Mouse (Mus musculus) megakaryocyte, embryonic 14.5 days (primary cell): ENCODE data around the gene Speg. TPM values are rescaled to one million over a fixed set of nuclear protein-coding genes. Genes with fewer than 3 reads are reported as not detected.

ENCODE experiments used
- H3K27me3 ChIP-seq: replicated peaks from 2 replicates; pipeline ENCODE3; 2012; ENCODE audit warnings: inconsistent platforms
- H3K36me3 ChIP-seq: replicated peaks from 2 replicates; pipeline ENCODE3; 2012; ENCODE audit warnings: low read length, inconsistent platforms, mixed read lengths
- H3K4me1 ChIP-seq: 2 replicates; pipeline ENCODE4 v1.6.1; 2012; ENCODE audit warnings: inconsistent platforms
- H3K4me3 ChIP-seq: replicated peaks from 2 replicates; pipeline ENCODE3; 2012; ENCODE audit warnings: moderate library complexity, mild to moderate bottlenecking, inconsistent platforms
- H3K9me3 ChIP-seq: 2 replicates; pipeline ENCODE4 v1.6.1; 2012; ENCODE audit warnings: inconsistent platforms
- FLI1 ChIP-seq: IDR thresholded peaks from 2 replicates; pipeline ENCODE4 v1.6.1; 2012; ENCODE audit warnings: low read length, inconsistent platforms, mixed read lengths
- GATA1 ChIP-seq: IDR thresholded peaks from 3 replicates; pipeline ENCODE4 v1.6.1; 2012; ENCODE audit warnings: mixed read lengths, low read length, inconsistent platforms, borderline replicate concordance
- polyA plus RNA-seq: library from polyadenylated mRNA; stranded (reverse); fragments of >175 nt; gene quantifications from 2 replicates; pipeline ENCODE4 v1.2.3, GENCODE M21; 2012; ENCODE audit warnings: low replicate concordance; ENCODE audit not compliant: insufficient read depth

Speg gene
- polyA plus RNA-seq, 1 experiment, result 48.7 TPM

- Histone ChIP-seq H3K36me3 (no peaks in the 10 kb centered on the region), H3K4me3 (no peak overlapping the region), H3K9me3 (no peaks in the 10 kb centered on the region), H3K4me1 (peaks cover 18% of the 10 kb centered on the region), H3K27me3 (peaks cover 82% of the 10 kb centered on the region)
- TF ChIP-seq FLI1 (no peak), GATA1 (no peak)
These were observed 11.2 kb upstream of the Speg start for GRCm38 (mm10) chr1:75363868-75364267.

- Histone ChIP-seq H3K4me3 (no peak overlapping the region), H3K27me3 (peaks cover 80% of the 10 kb centered on the region)
- TF ChIP-seq GATA1 (no peak), FLI1 (no peak)
These were observed 9.5 kb upstream of the Speg start for GRCm38 (mm10) chr1:75365510-75366137.

GRCm38 (mm10) chr1:75369360-75369983 lies 5.6 kb upstream of the Speg start:
- no peak overlapping the region for H3K4me3 ChIP-seq
- H3K4me1 ChIP-seq, result no peaks in the 10 kb centered on the region
- no peaks in the 10 kb centered on the region for H3K9me3 ChIP-seq
- no peaks in the 10 kb centered on the region for H3K36me3 ChIP-seq
- TF ChIP-seq FLI1, result no peak
- TF ChIP-seq GATA1, result no peak
- peaks cover 77% of the 10 kb centered on the region for H3K27me3 ChIP-seq

More at GRCm38 (mm10) chr1:75365510-75366137, 9.5 kb upstream of the Speg start:
- Histone ChIP-seq H3K9me3 (no peaks in the 10 kb centered on the region), H3K36me3 (no peaks in the 10 kb centered on the region), H3K4me1 (peaks cover 12% of the 10 kb centered on the region)

- no peak for TF ChIP-seq GATA1
- no peak for TF ChIP-seq FLI1
- H3K4me3 ChIP-seq, result no peak overlapping the region
- H3K36me3 ChIP-seq, result no peaks in the 10 kb centered on the region
- H3K27me3 ChIP-seq, result peaks cover 77% of the 10 kb centered on the region
- H3K4me1 ChIP-seq, result no peaks in the 10 kb centered on the region
- H3K9me3 ChIP-seq, result no peaks in the 10 kb centered on the region
These were observed 5.0 kb upstream of the Speg start for GRCm38 (mm10) chr1:75369984-75370660.

- Histone ChIP-seq H3K4me3 (no peak overlapping the region), H3K4me1 (no peaks in the 10 kb centered on the region), H3K27me3 (peaks cover 80% of the 10 kb centered on the region), H3K9me3 (no peaks in the 10 kb centered on the region), H3K36me3 (no peaks in the 10 kb centered on the region)
- TF ChIP-seq GATA1 (no peak), FLI1 (no peak)
These were observed 3.6 kb upstream of the Speg start for GRCm38 (mm10) chr1:75371317-75372095.

- H3K36me3 ChIP-seq, result no peaks in the 10 kb centered on the region
- no peak for TF ChIP-seq FLI1
- TF ChIP-seq GATA1, result no peak
- no peaks in the 10 kb centered on the region for H3K4me1 ChIP-seq
- H3K9me3 ChIP-seq, result no peaks in the 10 kb centered on the region
- H3K4me3 ChIP-seq, result no peak overlapping the region
- H3K27me3 ChIP-seq, result peaks cover 78% of the 10 kb centered on the region
These were observed 2.6 kb upstream of the Speg start for GRCm38 (mm10) chr1:75372450-75372849.

GRCm38 (mm10) chr1:75373276-75373675 lies 1.8 kb upstream of the Speg start:
- Histone ChIP-seq H3K36me3 (no peaks in the 10 kb centered on the region), H3K4me3 (no peak overlapping the region), H3K4me1 (no peaks in the 10 kb centered on the region), H3K27me3 (peaks cover 79% of the 10 kb centered on the region), H3K9me3 (no peaks in the 10 kb centered on the region)
- TF ChIP-seq FLI1 (no peak), GATA1 (no peak)

GRCm38 (mm10) chr1:75379196-75379595 lies 4.1 kb downstream of the Speg start:
- peaks cover 16% of the 10 kb centered on the region for H3K4me1 ChIP-seq
- TF ChIP-seq GATA1 (no peak), FLI1 (no peak)
- no peaks in the 10 kb centered on the region for H3K36me3 ChIP-seq
- peaks cover 95% of the 10 kb centered on the region for H3K27me3 ChIP-seq
- no peak overlapping the region for H3K4me3 ChIP-seq
- no peaks in the 10 kb centered on the region for H3K9me3 ChIP-seq

- TF ChIP-seq FLI1, result no peak
- no peak for TF ChIP-seq GATA1
- Histone ChIP-seq H3K4me1 (peaks cover 16% of the 10 kb centered on the region), H3K27me3 (peaks cover 95% of the 10 kb centered on the region), H3K36me3 (no peaks in the 10 kb centered on the region), H3K4me3 (no peak overlapping the region), H3K9me3 (no peaks in the 10 kb centered on the region)
These were observed 4.8 kb downstream of the Speg start for GRCm38 (mm10) chr1:75379931-75380330.

- Histone ChIP-seq H3K4me3 (no peak overlapping the region), H3K4me1 (peaks cover 17% of the 10 kb centered on the region), H3K36me3 (no peaks in the 10 kb centered on the region), H3K9me3 (no peaks in the 10 kb centered on the region), H3K27me3 (peaks cover 95% of the 10 kb centered on the region)
- TF ChIP-seq GATA1 (no peak), FLI1 (no peak)
These were observed 5.9 kb downstream of the Speg start for GRCm38 (mm10) chr1:75380951-75381350.
